In the genomic region with DNA sequence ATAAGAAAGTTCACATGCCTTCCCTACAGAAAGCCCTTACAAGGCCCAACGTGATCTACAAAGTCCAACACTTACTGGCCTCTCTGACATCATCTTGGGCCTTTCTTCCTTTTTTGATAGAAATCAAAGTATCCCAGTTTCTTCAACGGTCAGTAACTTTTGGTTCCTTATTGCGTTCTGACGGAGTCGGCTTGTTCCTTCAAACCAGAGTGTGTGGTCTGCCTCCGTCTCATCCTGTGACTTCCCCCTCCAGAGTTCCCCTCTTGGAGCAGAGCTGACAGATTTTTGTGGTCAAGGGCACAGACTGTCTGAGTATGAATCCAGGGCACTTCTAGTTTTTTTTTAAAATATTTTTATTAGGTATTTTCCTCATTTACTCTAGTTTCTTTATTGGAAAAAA, we compare ENCODE assay signal across 19 mouse cellular contexts. TPM values are rescaled to one million over a fixed set of nuclear protein-coding genes. Genes with fewer than 3 reads are reported as not detected.
DNase-seq lines count a peak whose midpoint lies in the region; ATAC-seq and TF ChIP-seq lines count a peak whose summit lies in the region.
"Had no signal": no experiment of that assay in that cellular context is flagged by ENCODE, and none has a peak within 500 bp of the region (broad histone marks: within the 10 kb centered on the region; RNA-seq: fewer than 3 reads in every experiment).

No protein-coding gene starts in this region.

- no peak overlapping the region for H3K27ac ChIP-seq in embryonic facial prominence, embryonic 14.5 days (replicated peaks; ENCODE audit: low read depth, low read length)
- no peak overlapping the region for H3K27ac ChIP-seq in embryonic facial prominence, embryonic 10.5 days (replicated peaks)
- no peak overlapping the region for H3K27ac ChIP-seq in liver, adult 2 months (replicated peaks; ENCODE audit: insufficient read depth, low read depth, low read length)
- no peak overlapping the region for H3K27ac ChIP-seq in liver, embryonic 11.5 days (ENCODE audit: low read depth, low read length)
- H3K27ac ChIP-seq in macrophage: peak overlapping the region; percentile 98
- H3K27ac ChIP-seq: midbrain, embryonic 12.5 days had no signal

- WGBS in embryonic facial prominence, embryonic 14.5 days: 78% methylated on average over 6 of the region's 6 CpGs
- WGBS in embryonic facial prominence, embryonic 10.5 days: 85% methylated on average over 6 of the region's 6 CpGs
- WGBS in liver, adult 2 months: 78% methylated on average over 6 of the region's 6 CpGs
- whole genome bisulfite sequencing in liver, embryonic 11.5 days: 44% methylated on average over 6 of the region's 6 CpGs
- WGBS in macrophage (ENCODE audit: missing documents): 1% methylated on average over 6 of the region's 6 CpGs

- H3K9ac ChIP-seq in embryonic facial prominence, embryonic 14.5 days (ENCODE audit: low read depth, low read length): no peak overlapping the region
- H3K9ac ChIP-seq in liver, adult 2 months (ENCODE audit: low read depth, low read length): no peak overlapping the region
- H3K9ac ChIP-seq in liver, embryonic 11.5 days (ENCODE audit: low read depth, low read length): no peak overlapping the region
- H3K9ac ChIP-seq: midbrain, embryonic 12.5 days had no signal

- H3K9me3 ChIP-seq in embryonic facial prominence, embryonic 14.5 days (ENCODE audit: control insufficient read depth, low read length): peaks cover 4% of the 10 kb centered on the region; the same call in 1 of the 2 replicates
- no peaks in the 10 kb centered on the region for H3K9me3 ChIP-seq in embryonic facial prominence, embryonic 10.5 days
- H3K9me3 ChIP-seq in liver, embryonic 11.5 days (ENCODE audit: control insufficient read depth, low read length): no peaks in the 10 kb centered on the region

- no peaks in the 10 kb centered on the region for H3K27me3 ChIP-seq in embryonic facial prominence, embryonic 14.5 days (replicated peaks; ENCODE audit: control insufficient read depth, insufficient read depth, low read length)
- H3K27me3 ChIP-seq in embryonic facial prominence, embryonic 10.5 days (replicated peaks; ENCODE audit: low read depth, poor library complexity, severe bottlenecking): no peaks in the 10 kb centered on the region
- H3K27me3 ChIP-seq in liver, adult 2 months (ENCODE audit: control insufficient read depth, insufficient read depth, low read length): no peaks in the 10 kb centered on the region
- no peaks in the 10 kb centered on the region for H3K27me3 ChIP-seq in liver, embryonic 11.5 days (replicated peaks; ENCODE audit: control insufficient read depth, insufficient read depth, low read length)
- H3K27me3 ChIP-seq: midbrain, embryonic 12.5 days had no signal

- TF ChIP-seq POLR2A in liver, adult 2 months (IDR thresholded peaks at IDR 0.05; ENCODE audit: extremely low read depth, insufficient read depth, low read length): no peak

- no peak overlapping the region for H3K4me2 ChIP-seq in embryonic facial prominence, embryonic 14.5 days (ENCODE audit: low read depth, low read length)
- H3K4me2 ChIP-seq in liver, embryonic 11.5 days: no peak overlapping the region
- H3K4me2 ChIP-seq: midbrain, embryonic 12.5 days had no signal

- no peak for TF ChIP-seq CTCF in liver, adult 2 months (IDR thresholded peaks at IDR 0.05; ENCODE audit: low read depth, low read length)

- H3K4me1 ChIP-seq in embryonic facial prominence, embryonic 14.5 days (ENCODE audit: control insufficient read depth, insufficient read depth, low read length): no peaks in the 10 kb centered on the region
- no peaks in the 10 kb centered on the region for H3K4me1 ChIP-seq in embryonic facial prominence, embryonic 10.5 days
- no peaks in the 10 kb centered on the region for H3K4me1 ChIP-seq in liver, adult 2 months (ENCODE audit: control insufficient read depth, insufficient read depth, low read length)
- no peaks in the 10 kb centered on the region for H3K4me1 ChIP-seq in liver, embryonic 11.5 days (replicated peaks; ENCODE audit: control insufficient read depth, insufficient read depth, low read length)
- H3K4me1 ChIP-seq: midbrain, embryonic 12.5 days had no signal

- H3K4me3 ChIP-seq in embryonic facial prominence, embryonic 14.5 days (ENCODE audit: low read depth, low read length): no peak overlapping the region
- H3K4me3 ChIP-seq in embryonic facial prominence, embryonic 10.5 days: no peak overlapping the region
- no peak overlapping the region for H3K4me3 ChIP-seq in liver, adult 2 months (ENCODE audit: insufficient read depth, low read depth, low read length)
- H3K4me3 ChIP-seq in liver, embryonic 11.5 days (ENCODE audit: low read depth, low read length): no peak overlapping the region
- no peak overlapping the region for H3K4me3 ChIP-seq in macrophage (ENCODE audit: inconsistent target)
- H3K4me3 ChIP-seq: erythroblast, embryonic 14.5 days; midbrain, embryonic 12.5 days had no signal

- ATAC-seq in embryonic facial prominence, embryonic 14.5 days (ENCODE audit: low read depth): no peak
- ATAC-seq in liver, embryonic 11.5 days (replicated peaks; ENCODE audit: low FRiP score): no peak
- ATAC-seq: hindbrain, embryonic 16.5 days had no signal

- H3K79me2 ChIP-seq in liver, adult 2 months (ENCODE audit: control insufficient read depth, insufficient read depth, low read length): no peaks in the 10 kb centered on the region
- no peaks in the 10 kb centered on the region for H3K79me2 ChIP-seq in macrophage (ENCODE audit: inconsistent target)

- H3K36me3 ChIP-seq in embryonic facial prominence, embryonic 14.5 days (ENCODE audit: control insufficient read depth, insufficient read depth, low read length): no peaks in the 10 kb centered on the region
- H3K36me3 ChIP-seq in embryonic facial prominence, embryonic 10.5 days (replicated peaks): no peaks in the 10 kb centered on the region
- no peaks in the 10 kb centered on the region for H3K36me3 ChIP-seq in liver, adult 2 months (ENCODE audit: control insufficient read depth, insufficient read depth, low read length)
- H3K36me3 ChIP-seq in liver, embryonic 11.5 days (ENCODE audit: control insufficient read depth, insufficient read depth, low read length): no peaks in the 10 kb centered on the region
- no peaks in the 10 kb centered on the region for H3K36me3 ChIP-seq in macrophage (ENCODE audit: inconsistent target)
- H3K36me3 ChIP-seq: midbrain, embryonic 12.5 days had no signal

- DNase-seq in embryonic facial prominence, embryonic 14.5 days (ENCODE audit: low spot score): peak; percentile 6
- no peak for DNase-seq in embryonic facial prominence, embryonic 10.5 days (ENCODE audit: low spot score)
- DNase-seq in liver, adult 2 months (ENCODE audit: extremely low read depth, low read depth, low spot score): peak; percentile 54
- no peak for DNase-seq in liver, embryonic 11.5 days (ENCODE audit: low spot score)
- DNase-seq in MEL-GATA-1-ER (ENCODE audit: extremely low read depth, low read depth): peak; percentile 15
- DNase-seq in cerebellum, adult 9-10 months: no peak
- no peak for DNase-seq in frontal cortex, postnatal 14 days (ENCODE audit: low spot score in 2 of 2)
- DNase-seq: kidney, adult 18-20 months; kidney, postnatal 4 days; left cerebral cortex, postnatal 4 days; right cerebral cortex, postnatal 25 days had no signal

RNA-seq across cellular contexts. Expression of a gene that starts 15.4 kb away (rescaled TPM):
- polyA plus RNA-seq in embryonic facial prominence, embryonic 14.5 days (2014; fragmentation: Nextera tagmentation; extraction: Ambion mirVana): 0.52 TPM in 1 of 2 replicates, not detected in the other
- polyA plus RNA-seq in embryonic facial prominence, embryonic 10.5 days (2016; fragmentation: Nextera tagmentation; extraction: Ambion mirVana): 0.35 and 0.77 TPM in 2 replicates
- not detected in 2 replicates for total RNA-seq in liver, adult 2 months (2014; rRNA removed)
- not detected in 2 replicates for polyA plus RNA-seq in liver, adult 2 months (2012; rRNA removed)
- polyA plus RNA-seq in liver, embryonic 11.5 days (2014; fragmentation: Nextera tagmentation; extraction: Ambion mirVana): 5.5 TPM in 2 replicates
- total RNA-seq in macrophage (2018; cell fraction: chromatin; rRNA removed): 1 to 10 TPM in 6 of 26 experiments, under 1 TPM in 2, not detected in 18; 0.70 to 5.4 (median 1.9) TPM
- total RNA-seq in macrophage (2018; cell fraction: cytosol; rRNA removed): 1 to 10 TPM in 15 of 26 experiments, under 1 TPM in 11; 0.29 to 3.8 (median 1.6) TPM
- total RNA-seq in macrophage (2018; cell fraction: nucleus; rRNA removed): 1 to 10 TPM in 19 of 26 experiments, under 1 TPM in 3, not detected in 4; 0.46 to 4.2 (median 1.5) TPM
- polyA plus RNA-seq in macrophage (2018): 2.7 to 4.1 TPM in 2 of 3 replicates, not detected in the other
- total RNA-seq: adrenal gland, adult 18-20 months had no signal
- polyA plus RNA-seq: erythroblast, embryonic 14.5 days had no signal

RNA-seq across cellular contexts. Expression of a gene that starts 24.7 kb away (rescaled TPM):
- 0.54 and 0.98 TPM in 2 replicates for polyA plus RNA-seq in embryonic facial prominence, embryonic 14.5 days (2014; fragmentation: Nextera tagmentation; extraction: Ambion mirVana)
- not detected in 2 replicates for polyA plus RNA-seq in embryonic facial prominence, embryonic 10.5 days (2016; fragmentation: Nextera tagmentation; extraction: Ambion mirVana)
- total RNA-seq in liver, adult 2 months (2014; rRNA removed): 3.2 and 3.9 TPM in 2 replicates
- polyA plus RNA-seq in liver, adult 2 months (2012; rRNA removed): 5.5 and 7.3 TPM in 2 replicates
- polyA plus RNA-seq in liver, embryonic 11.5 days (2014; fragmentation: Nextera tagmentation; extraction: Ambion mirVana): 0.39 and 0.80 TPM in 2 replicates
- not detected for total RNA-seq in macrophage (2018; cell fraction: chromatin; rRNA removed)
- total RNA-seq in macrophage (2018; cell fraction: cytosol; rRNA removed): not detected
- total RNA-seq in macrophage (2018; cell fraction: nucleus; rRNA removed): not detected
- not detected in 3 replicates for polyA plus RNA-seq in macrophage (2018)
- total RNA-seq: adrenal gland, adult 18-20 months; heart, postnatal 10 days had no signal
- polyA plus RNA-seq: erythroblast, embryonic 14.5 days; gonadal fat pad, adult 2 months; hindbrain, embryonic 16.5 days; midbrain, embryonic 12.5 days had no signal

RNA-seq across cellular contexts. Expression of a gene that starts 29.3 kb away (rescaled TPM):
- polyA plus RNA-seq in embryonic facial prominence, embryonic 14.5 days (2014; fragmentation: Nextera tagmentation; extraction: Ambion mirVana): 0.53 and 0.84 TPM in 2 replicates
- polyA plus RNA-seq in embryonic facial prominence, embryonic 10.5 days (2016; fragmentation: Nextera tagmentation; extraction: Ambion mirVana): 0.43 and 0.44 TPM in 2 replicates
- total RNA-seq in liver, adult 2 months (2014; rRNA removed): 74.9 and 91.6 TPM in 2 replicates
- polyA plus RNA-seq in liver, adult 2 months (2012; rRNA removed): 276 and 320 TPM in 2 replicates
- 20.2 and 20.5 TPM in 2 replicates for polyA plus RNA-seq in liver, embryonic 11.5 days (2014; fragmentation: Nextera tagmentation; extraction: Ambion mirVana)
- not detected for total RNA-seq in macrophage (2018; cell fraction: chromatin; rRNA removed)
- not detected for total RNA-seq in macrophage (2018; cell fraction: cytosol; rRNA removed)
- total RNA-seq in macrophage (2018; cell fraction: nucleus; rRNA removed): not detected
- polyA plus RNA-seq in macrophage (2018): not detected in 3 replicates
- total RNA-seq: adrenal gland, adult 18-20 months; heart, postnatal 10 days; left cerebral cortex, postnatal 4 days had no signal
- polyA plus RNA-seq: erythroblast, embryonic 14.5 days; frontal cortex, adult 2 months; gonadal fat pad, adult 2 months; midbrain, embryonic 12.5 days had no signal

RNA-seq across cellular contexts. Expression of a gene that starts 29.9 kb away (rescaled TPM):
- 5.7 and 6.0 TPM in 2 replicates for polyA plus RNA-seq in embryonic facial prominence, embryonic 14.5 days (2014; fragmentation: Nextera tagmentation; extraction: Ambion mirVana)
- 0.39 and 0.65 TPM in 2 replicates for polyA plus RNA-seq in embryonic facial prominence, embryonic 10.5 days (2016; fragmentation: Nextera tagmentation; extraction: Ambion mirVana)
- total RNA-seq in liver, adult 2 months (2014; rRNA removed): 5.7 and 10.2 TPM in 2 replicates
- polyA plus RNA-seq in liver, adult 2 months (2012; rRNA removed): 7.2 and 10.2 TPM in 2 replicates
- 0.91 and 1.6 TPM in 2 replicates for polyA plus RNA-seq in liver, embryonic 11.5 days (2014; fragmentation: Nextera tagmentation; extraction: Ambion mirVana)
- 100 to 1,000 TPM in 19 of 26 experiments, 10 to 100 TPM in 7; 38.5 to 511 (median 181) TPM for total RNA-seq in macrophage (2018; cell fraction: chromatin; rRNA removed)
- 100 to 1,000 TPM in 21 of 26 experiments, 10 to 100 TPM in 5; 78.1 to 341 (median 209) TPM for total RNA-seq in macrophage (2018; cell fraction: cytosol; rRNA removed)
- 100 to 1,000 TPM in 24 of 26 experiments, 10 to 100 TPM in 2; 63.6 to 577 (median 286) TPM for total RNA-seq in macrophage (2018; cell fraction: nucleus; rRNA removed)
- polyA plus RNA-seq in macrophage (2018): 84.4 to 133 TPM (median 111 TPM) in 3 replicates
- polyA plus RNA-seq: erythroblast, embryonic 14.5 days had no signal

RNA-seq across cellular contexts. Expression of a gene that starts 30.5 kb away (rescaled TPM):
- polyA plus RNA-seq in embryonic facial prominence, embryonic 14.5 days (2014; fragmentation: Nextera tagmentation; extraction: Ambion mirVana): 0.31 and 0.85 TPM in 2 replicates
- 0.16 and 0.45 TPM in 2 replicates for polyA plus RNA-seq in embryonic facial prominence, embryonic 10.5 days (2016; fragmentation: Nextera tagmentation; extraction: Ambion mirVana)
- total RNA-seq in liver, adult 2 months (2014; rRNA removed): 0.74 and 1.5 TPM in 2 replicates
- polyA plus RNA-seq in liver, adult 2 months (2012; rRNA removed): 2.1 and 4.4 TPM in 2 replicates
- polyA plus RNA-seq in liver, embryonic 11.5 days (2014; fragmentation: Nextera tagmentation; extraction: Ambion mirVana): 0.19 and 0.58 TPM in 2 replicates
- 10 to 100 TPM; 15.3 to 70.9 (median 30.3) TPM for total RNA-seq in macrophage (2018; cell fraction: chromatin; rRNA removed)
- 1 to 10 TPM; 2.5 to 9.7 (median 5.3) TPM for total RNA-seq in macrophage (2018; cell fraction: cytosol; rRNA removed)
- total RNA-seq in macrophage (2018; cell fraction: nucleus; rRNA removed): 10 to 100 TPM in 25 of 26 experiments, 1 to 10 TPM in 1; 9.8 to 55.7 (median 28.5) TPM
- polyA plus RNA-seq in macrophage (2018): 2.4 to 5.2 TPM (median 4.4 TPM) in 3 replicates
- polyA plus RNA-seq: erythroblast, embryonic 14.5 days had no signal

Comparison
In these comparisons a context has a peak if more than half of its experiments do, and no peak if none do; other contexts are left out.
1. DNase-seq: peak in embryonic facial prominence, embryonic 14.5 days (single experiment), liver, adult 2 months (single experiment) and MEL-GATA-1-ER (single experiment); none in embryonic facial prominence, embryonic 10.5 days (single experiment), liver, embryonic 11.5 days (single experiment), cerebellum, adult 9-10 months (single experiment) and frontal cortex, postnatal 14 days (0 of 2).
2. RNA of a gene that starts 29.3 kb away (polyA plus RNA-seq): 276 to 320 TPM in liver, adult 2 months and 20.2 to 20.5 TPM in liver, embryonic 11.5 days; 0.53 to 0.84 TPM in embryonic facial prominence, embryonic 14.5 days, 0.43 to 0.44 TPM in embryonic facial prominence, embryonic 10.5 days and not detected in macrophage; every median in the first group is over 10 times any median in the second.